Mouse (Mus musculus) forebrain, embryonic 16.5 days (tissue): ENCODE results near the gene Kbtbd7. TPM values are rescaled to one million over a fixed set of nuclear protein-coding genes. Genes with fewer than 3 reads are reported as not detected.
"Not testable (repeated sequence)": the region's sequence is repeated elsewhere in the genome, so short reads cannot be mapped to it uniquely, and the experiment has no call there.

Source experiments
- ATAC-seq: fragments of 200-750 bp; cut with Nextera tagmentation; 2 replicates; pipeline ENCODE4 v1.8.0; 2017; ENCODE audit warnings: mild to moderate bottlenecking, moderate library complexity
- H3K27ac ChIP-seq: fragments of 300-500 bp; sonication (generic); 2 replicates; pipeline ENCODE4 v1.5.1; 2014; ENCODE audit warnings: low read length, control low read depth
- H3K27me3 ChIP-seq: fragments of 300-500 bp; sonication (generic); replicated peaks from 2 replicates; pipeline ENCODE4 v1.6.1; 2014; ENCODE audit warnings: low read length; ENCODE audit not compliant: control insufficient read depth, insufficient read depth
- H3K36me3 ChIP-seq: fragments of 300-500 bp; sonication (generic); 2 replicates; pipeline ENCODE4 v1.6.1; 2014; ENCODE audit not compliant: control insufficient read depth, insufficient read depth
- H3K4me1 ChIP-seq: fragments of 300-500 bp; sonication (generic); replicated peaks from 2 replicates; pipeline ENCODE4 v1.6.1; 2014; ENCODE audit warnings: low read length; ENCODE audit not compliant: control insufficient read depth, insufficient read depth
- H3K4me2 ChIP-seq: fragments of 300-500 bp; sonication (generic); 2 replicates; pipeline ENCODE4 v1.6.1; 2014; ENCODE audit warnings: mild to moderate bottlenecking, low read length, control low read depth
- H3K4me3 ChIP-seq: fragments of 300-500 bp; sonication (generic); replicated peaks from 2 replicates; pipeline ENCODE4 v1.5.1; 2014; ENCODE audit warnings: mild to moderate bottlenecking, low read length, control low read depth
- H3K9ac ChIP-seq: fragments of 300-500 bp; sonication (generic); replicated peaks from 2 replicates; pipeline ENCODE4 v1.6.1; 2014; ENCODE audit warnings: low read depth, low read length, control low read depth
- H3K9me3 ChIP-seq: fragments of 300-500 bp; sonication (generic); 2 replicates; pipeline ENCODE4 v1.6.1; 2016; ENCODE audit warnings: low read length; ENCODE audit not compliant: control insufficient read depth
- WGBS: fragments of 180-500 bp; shearing (Covaris S2); extraction: QIAGEN DNeasy Blood & Tissue Kit; methylation state at CpG from one replicate; pipeline ENCODE4 v1.1.7; 2014; 5-methylcytosine and 5-hydroxymethylcytosine counted together
- polyA plus RNA-seq: library from polyadenylated mRNA; unstranded; fragments of >200 nt; fragmentation: Nextera tagmentation; extraction: Ambion mirVana; gene quantifications from 2 replicates; pipeline ENCODE4 v1.2.1, GENCODE M21; 2015

Gene Kbtbd7
- polyA plus RNA-seq, 1 experiment from 2014 or later = 25.2 TPM

DNA sequence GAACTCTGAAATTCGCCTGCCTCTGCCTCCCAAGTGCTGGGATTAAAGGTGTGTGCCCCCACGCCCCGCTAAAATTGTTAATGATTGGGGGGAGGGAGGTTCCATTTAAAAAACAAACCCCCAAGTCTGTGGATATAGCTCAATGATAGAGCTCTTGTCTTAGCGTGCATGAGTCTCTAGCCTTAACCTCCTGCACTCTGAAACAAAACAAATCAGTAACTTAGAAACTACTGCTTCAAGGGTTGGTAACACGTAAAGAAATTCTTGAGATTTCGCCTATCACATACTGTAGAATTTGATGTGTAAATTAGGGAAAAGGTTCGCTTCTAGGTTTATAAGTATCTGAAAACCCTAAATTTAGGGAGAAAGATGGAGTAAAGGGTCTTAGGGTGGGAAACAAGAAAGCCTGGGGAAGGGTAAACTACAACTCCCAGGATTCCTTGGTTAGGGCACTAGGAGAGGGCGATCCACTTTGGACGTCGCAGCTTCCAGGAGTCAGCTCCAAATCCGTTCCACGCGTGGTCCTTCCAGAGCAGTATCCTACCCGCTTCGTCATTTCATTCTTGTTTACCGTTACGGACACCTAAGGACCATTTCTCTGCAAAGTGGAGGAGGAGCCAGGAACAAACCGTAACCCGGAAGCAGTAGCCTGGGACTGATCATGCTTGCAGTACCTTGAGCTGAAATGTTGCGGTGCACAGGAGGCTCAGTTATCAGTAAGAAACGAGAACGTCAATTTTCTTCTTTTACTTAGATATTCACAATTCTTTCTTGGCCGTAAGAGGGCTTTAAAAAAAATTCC is 28.8 kb upstream of the Kbtbd7 start, which contains the start of gene Mtrf1:
Mtrf1 (plus strand) TSS at position 452 of the 802 bp plus-strand sequence.
- peak within 1 kb of the TSS; percentile 56 for H3K4me2 ChIP-seq
- H3K9me3 ChIP-seq = no peaks in the 10 kb centered on the region
- H3K27me3 ChIP-seq = no peaks in the 10 kb centered on the region
- H3K27ac ChIP-seq = peak within 1 kb of the TSS; percentile 92
- H3K4me1 ChIP-seq = 0 out of 2 replicates have a peak, but pooled peaks cover 2% of the 10 kb centered on the region
- peak within 1 kb of the TSS; percentile 63 for H3K9ac ChIP-seq
- 19% methylated on average over 23 of the region's 23 CpGs for WGBS
- ATAC-seq = peak; percentile 96
- no peaks in the 10 kb centered on the region; the same call in 1 of the 2 replicates for H3K36me3 ChIP-seq
- H3K4me3 ChIP-seq = peak within 1 kb of the TSS; percentile 70

DNA sequence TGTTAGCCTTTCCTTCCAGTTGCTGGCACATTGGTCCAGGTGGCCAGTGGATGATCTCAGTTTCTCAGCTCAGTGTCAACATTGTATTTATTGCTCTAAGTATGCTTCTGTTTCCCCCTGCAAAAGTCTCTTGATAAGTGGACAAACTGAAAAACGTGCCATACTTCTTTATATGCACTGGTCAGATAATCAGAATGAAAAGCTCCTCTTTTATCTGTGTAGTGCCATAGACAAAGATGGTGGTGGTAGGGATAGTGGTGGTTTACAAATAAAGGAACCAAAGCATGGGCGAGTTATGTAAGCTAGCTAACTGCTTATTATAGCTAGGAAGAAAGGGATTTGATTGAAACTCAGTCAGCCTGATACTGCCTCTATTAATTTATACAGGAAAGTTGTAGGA is 18.7 kb upstream of the Kbtbd7 start:
- no peak for ATAC-seq
- no peaks in the 10 kb centered on the region for H3K4me1 ChIP-seq
- no peak overlapping the region for H3K4me3 ChIP-seq
- WGBS = 83% methylated on average over 2 of the region's 2 CpGs
- H3K4me2 ChIP-seq = no peak overlapping the region
- H3K9me3 ChIP-seq = no peaks in the 10 kb centered on the region
- no peak overlapping the region for H3K27ac ChIP-seq
- H3K27me3 ChIP-seq = no peaks in the 10 kb centered on the region
- peaks cover 5% of the 10 kb centered on the region; the same call in 1 of the 2 replicates for H3K36me3 ChIP-seq
- no peak overlapping the region for H3K9ac ChIP-seq

DNA sequence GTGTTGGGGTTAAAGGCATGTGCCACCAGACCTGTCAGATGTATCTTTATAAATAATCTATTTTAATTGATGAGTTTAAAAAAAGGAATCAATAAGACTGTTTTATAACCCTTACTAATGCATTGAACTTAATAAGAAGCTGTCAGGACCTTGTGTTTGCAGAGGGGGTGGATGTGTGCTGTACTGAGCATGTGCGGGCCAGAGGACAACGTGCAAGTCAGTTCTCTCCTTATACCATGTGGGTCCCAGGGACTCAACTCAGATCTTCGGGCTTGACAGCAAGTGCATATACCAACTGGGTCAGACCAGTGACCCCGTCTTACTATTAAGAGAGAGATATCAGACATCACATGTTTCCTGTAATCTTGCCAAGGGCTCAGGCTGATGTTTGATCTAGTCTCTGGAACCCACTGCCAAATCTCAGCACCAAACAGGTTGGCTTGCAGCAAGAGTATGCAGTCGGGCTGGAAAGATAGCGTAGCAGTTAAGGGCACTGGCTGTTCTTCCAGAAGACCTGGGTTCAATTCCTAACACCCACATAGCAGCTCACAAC is 17.0 kb upstream of the Kbtbd7 start:
- WGBS = 93% methylated on average over 6 of the region's 6 CpGs

DNA sequence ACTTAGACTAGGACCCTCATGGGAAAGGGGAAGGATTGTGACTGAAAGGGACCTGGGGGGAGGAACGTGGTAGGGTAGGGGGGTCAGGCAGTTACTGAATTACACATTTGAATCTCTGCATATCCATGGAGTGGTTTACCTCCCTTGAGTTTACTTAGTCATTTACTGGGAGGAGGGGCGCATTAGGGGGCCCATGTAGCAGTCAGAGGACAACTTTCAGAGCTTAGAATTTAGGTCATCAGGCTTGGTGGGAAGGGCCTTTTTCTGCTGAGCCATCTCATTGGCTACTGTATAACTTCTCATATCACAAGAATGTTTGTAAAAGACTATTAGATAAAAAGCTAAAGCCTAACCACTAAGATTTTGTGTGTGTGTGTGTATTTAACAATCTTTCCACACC is 15.6 kb upstream of the Kbtbd7 start:
- no peak overlapping the region for H3K27ac ChIP-seq
- no peaks in the 10 kb centered on the region for H3K4me1 ChIP-seq
- no peak overlapping the region for H3K4me3 ChIP-seq
- H3K36me3 ChIP-seq = peaks cover 7% of the 10 kb centered on the region; the same call in 1 of the 2 replicates
- H3K9me3 ChIP-seq = no peaks in the 10 kb centered on the region
- 80% methylated on average over 2 of the region's 2 CpGs for WGBS
- H3K4me2 ChIP-seq = no peak overlapping the region
- H3K9ac ChIP-seq = no peak overlapping the region
- no peaks in the 10 kb centered on the region for H3K27me3 ChIP-seq
- ATAC-seq = no peak

More for the DNA sequence above, 17.0 kb upstream of the Kbtbd7 start:
- H3K4me3 ChIP-seq = no peak overlapping the region
- no peak overlapping the region for H3K9ac ChIP-seq
- no peak for ATAC-seq
- H3K27me3 ChIP-seq = no peaks in the 10 kb centered on the region
- H3K36me3 ChIP-seq = peaks cover 7% of the 10 kb centered on the region; the same call in 1 of the 2 replicates
- H3K4me2 ChIP-seq = no peak overlapping the region
- H3K9me3 ChIP-seq = no peaks in the 10 kb centered on the region
- H3K4me1 ChIP-seq = no peaks in the 10 kb centered on the region
- no peak overlapping the region for H3K27ac ChIP-seq

GRCm38 (mm10) chr14:79413121-79413520 is 13.2 kb upstream of the Kbtbd7 start:
- no peak for ATAC-seq
- Histone ChIP-seq H3K27ac (no peak overlapping the region), H3K4me3 (no peak overlapping the region), H3K27me3 (no peaks in the 10 kb centered on the region), H3K36me3 (peaks cover 5% of the 10 kb centered on the region; the same call in 1 of the 2 replicates), H3K4me1 (no peaks in the 10 kb centered on the region), H3K9ac (no peak overlapping the region), H3K9me3 (no peaks in the 10 kb centered on the region), H3K4me2 (no peak overlapping the region)
- WGBS = 80% methylated on average over 6 of the region's 6 CpGs

GRCm38 (mm10) chr14:79420083-79420685 is 6.1 kb upstream of the Kbtbd7 start:
- H3K27ac ChIP-seq = no peak overlapping the region
- H3K27me3 ChIP-seq = no peaks in the 10 kb centered on the region
- H3K4me3 ChIP-seq = no peak overlapping the region
- no peaks in the 10 kb centered on the region for H3K4me1 ChIP-seq
- ATAC-seq = no peak
- H3K36me3 ChIP-seq = no peaks in the 10 kb centered on the region
- WGBS = 69% methylated on average over 20 of the region's 20 CpGs
- no peak overlapping the region for H3K4me2 ChIP-seq
- no peak overlapping the region for H3K9ac ChIP-seq
- H3K9me3 ChIP-seq = no peaks in the 10 kb centered on the region

DNA sequence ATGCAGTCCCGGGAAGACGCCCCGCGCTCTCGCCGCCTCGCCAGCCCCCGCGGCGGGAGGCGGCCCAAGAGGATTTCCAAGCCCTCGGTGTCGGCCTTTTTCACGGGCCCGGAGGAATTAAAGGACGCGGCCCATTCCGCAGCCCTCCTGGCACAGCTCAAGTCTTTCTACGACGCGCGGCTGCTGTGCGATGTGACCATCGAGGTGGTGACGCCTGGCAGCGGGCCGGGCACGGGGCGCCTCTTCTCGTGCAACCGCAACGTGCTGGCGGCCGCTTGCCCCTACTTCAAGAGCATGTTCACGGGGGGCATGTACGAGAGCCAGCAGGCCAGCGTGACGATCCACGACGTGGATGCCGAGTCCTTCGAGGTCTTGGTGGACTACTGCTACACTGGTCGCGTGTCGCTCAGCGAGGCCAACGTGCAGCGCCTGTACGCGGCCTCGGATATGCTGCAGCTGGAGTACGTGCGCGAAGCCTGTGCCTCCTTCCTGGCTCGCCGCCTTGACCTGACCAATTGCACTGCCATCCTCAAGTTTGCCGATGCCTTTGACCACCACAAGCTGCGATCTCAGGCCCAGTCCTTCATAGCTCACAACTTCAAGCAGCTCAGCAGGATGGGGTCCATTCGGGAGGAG is 537 bp downstream of the Kbtbd7 start:
- H3K27me3 ChIP-seq, H3K9me3 ChIP-seq, H3K4me1 ChIP-seq, H3K36me3 ChIP-seq: not testable (repeated sequence)
- peak overlapping the region; percentile 88 for H3K27ac ChIP-seq
- 64% methylated on average over 7 of the region's 59 CpGs for WGBS
- H3K4me3 ChIP-seq = peak overlapping the region; percentile 55
- H3K9ac ChIP-seq = peak overlapping the region; percentile 77
- H3K4me2 ChIP-seq = peak overlapping the region; percentile 43
- ATAC-seq = peak; percentile 56

GRCm38 (mm10) chr14:79434068-79434467 is 7.8 kb downstream of the Kbtbd7 start:
- no peak overlapping the region for H3K4me2 ChIP-seq
- no peaks in the 10 kb centered on the region for H3K27me3 ChIP-seq
- no peak overlapping the region for H3K27ac ChIP-seq
- 93% methylated on average over 1 of the region's 1 CpGs for WGBS
- H3K36me3 ChIP-seq = no peaks in the 10 kb centered on the region
- no peak overlapping the region for H3K9ac ChIP-seq
- no peak overlapping the region for H3K4me3 ChIP-seq
- no peaks in the 10 kb centered on the region for H3K4me1 ChIP-seq
- no peaks in the 10 kb centered on the region for H3K9me3 ChIP-seq
- no peak for ATAC-seq

DNA sequence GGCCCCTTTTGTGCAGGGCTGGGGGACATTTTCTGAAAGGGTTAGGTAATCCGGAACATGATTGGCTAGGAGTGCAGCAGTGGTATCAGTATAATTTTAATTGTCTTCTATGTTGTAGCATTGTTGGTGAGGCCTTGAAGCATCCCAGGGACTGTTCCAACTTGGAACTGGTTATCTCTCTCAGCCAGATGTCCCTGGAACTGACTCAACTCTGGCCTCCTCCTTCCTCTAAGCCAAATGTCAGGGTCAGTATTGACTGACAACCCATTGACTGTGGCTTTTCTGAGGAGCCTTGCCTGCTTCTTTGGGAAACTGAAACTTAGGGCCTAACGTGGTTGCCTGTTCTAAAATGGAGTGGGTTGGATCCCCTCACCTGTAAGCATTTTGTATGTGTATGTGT is 14.3 kb downstream of the Kbtbd7 start:
- Histone ChIP-seq H3K4me3 (no peak overlapping the region), H3K36me3 (no peaks in the 10 kb centered on the region), H3K4me1 (peaks cover 12% of the 10 kb centered on the region), H3K9ac (no peak overlapping the region), H3K27ac (no peak overlapping the region), H3K9me3 (no peaks in the 10 kb centered on the region), H3K4me2 (no peak overlapping the region), H3K27me3 (no peaks in the 10 kb centered on the region)
- ATAC-seq = no peak
- WGBS = 93% methylated on average over 2 of the region's 2 CpGs
